Mouse (Mus musculus) heart, embryonic 15.5 days (tissue): Measurements from ENCODE around the gene Slc6a6. TPM values are rescaled to one million over a fixed set of nuclear protein-coding genes. Genes with fewer than 3 reads are reported as not detected.

Experiments used
- ATAC-seq: fragments of 200-750 bp; cut with Nextera tagmentation; replicated peaks from 2 replicates; pipeline ENCODE4 v1.8.0; 2017; ENCODE audit warnings: low read depth, moderate TSS enrichment; ENCODE audit not compliant: insufficient number of reproducible peaks, insufficient read depth, low FRiP score
- H3K27ac ChIP-seq: fragments of 300-500 bp; sonication (generic); 2 replicates; pipeline ENCODE4 v1.5.1; 2015; ENCODE audit warnings: mild to moderate bottlenecking, inconsistent platforms
- H3K27me3 ChIP-seq: fragments of 300-500 bp; sonication (generic); 2 replicates; pipeline ENCODE4 v1.6.1; 2015; ENCODE audit warnings: inconsistent platforms
- H3K36me3 ChIP-seq: fragments of 300-500 bp; sonication (generic); 2 replicates; pipeline ENCODE4 v1.6.1; 2015; ENCODE audit warnings: mild to moderate bottlenecking, inconsistent platforms
- H3K4me1 ChIP-seq: fragments of 300-500 bp; sonication (generic); replicated peaks from 2 replicates; pipeline ENCODE4 v1.6.1; 2015; ENCODE audit warnings: inconsistent platforms
- H3K4me2 ChIP-seq: fragments of 300-500 bp; sonication (generic); 2 replicates; pipeline ENCODE4 v1.6.1; 2015; ENCODE audit warnings: inconsistent platforms, mild to moderate bottlenecking, moderate library complexity
- H3K4me3 ChIP-seq: fragments of 300-500 bp; sonication (generic); 2 replicates; pipeline ENCODE4 v1.5.1; 2015; ENCODE audit warnings: mild to moderate bottlenecking, inconsistent platforms
- H3K9ac ChIP-seq: fragments of 300-500 bp; sonication (generic); 2 replicates; pipeline ENCODE4 v1.6.1; 2015; ENCODE audit warnings: mild to moderate bottlenecking, inconsistent platforms
- H3K9me3 ChIP-seq: fragments of 300-500 bp; sonication (generic); replicated peaks from 2 replicates; pipeline ENCODE4 v1.6.1; 2016; ENCODE audit warnings: inconsistent platforms
- WGBS: fragments of 180-500 bp; shearing (Covaris S2); methylation state at CpG from one replicate; pipeline ENCODE4 v1.1.7; 2015; ENCODE audit warnings: mixed read lengths; 5-methylcytosine and 5-hydroxymethylcytosine counted together
- polyA plus RNA-seq: library from polyadenylated mRNA; unstranded; fragments of >200 nt; fragmentation: Nextera tagmentation; extraction: Ambion mirVana; gene quantifications from 2 replicates; pipeline ENCODE4 v1.2.1, GENCODE M21; 2015

Gene Slc6a6
- polyA plus RNA-seq, result 72.5 and 74.9 TPM in 2 replicates

DNA sequence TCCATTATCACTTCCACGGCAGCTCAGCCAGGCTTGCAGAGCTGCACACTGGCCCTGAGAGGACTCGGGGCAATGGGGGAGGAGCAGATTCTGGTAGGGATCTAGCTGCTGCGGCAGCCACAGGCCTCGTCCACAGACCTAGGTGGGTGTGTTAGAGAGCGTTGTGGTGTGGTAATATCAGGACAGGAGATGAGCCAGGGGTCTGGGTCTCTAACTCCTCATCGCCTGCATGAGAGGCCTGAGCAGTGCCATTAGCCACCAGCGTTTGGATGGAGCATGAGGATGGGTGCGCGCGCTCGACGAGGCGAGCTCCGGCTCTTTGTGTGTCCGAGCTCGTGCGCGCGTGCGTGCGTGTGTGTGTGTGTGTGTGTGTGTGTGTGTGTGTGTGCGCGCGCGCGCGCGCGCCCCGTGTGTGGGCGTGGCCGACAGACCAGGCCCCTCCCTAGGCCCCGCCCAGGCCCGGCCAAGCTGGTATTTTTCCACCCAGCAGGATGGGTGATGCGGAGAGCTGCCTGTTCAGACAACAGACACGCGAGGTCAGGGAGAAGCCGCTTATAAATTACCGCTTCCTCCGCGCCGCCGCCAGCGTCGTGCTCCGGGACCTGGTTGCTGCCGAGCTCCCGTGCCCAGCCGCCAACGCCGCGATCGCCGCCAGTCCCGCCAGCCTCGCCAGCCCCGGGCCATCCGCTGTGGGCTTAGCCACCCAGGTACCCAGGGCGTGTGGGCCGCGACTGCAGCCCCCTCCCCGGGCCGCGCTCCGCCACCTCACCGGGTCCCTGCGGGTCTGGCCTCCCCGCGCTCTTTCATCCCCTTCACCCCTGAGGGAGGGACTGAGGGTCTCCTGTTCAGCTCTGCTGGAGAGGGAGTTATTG, at the start of gene Slc6a6:
TSS of gene Slc6a6 (plus strand) at position 452 of the 872 bp plus-strand sequence.
- peak within 1 kb of the TSS; percentile 93 for H3K4me2 ChIP-seq
- peak within 1 kb of the TSS; percentile 88 for H3K27ac ChIP-seq
- H3K36me3 ChIP-seq, result no peaks in the 10 kb centered on the region
- WGBS, result under 1% methylated on average over 61 of the region's 69 CpGs
- no peaks in the 10 kb centered on the region for H3K9me3 ChIP-seq
- ATAC-seq, result peak; percentile 79
- H3K4me1 ChIP-seq, result peaks cover 53% of the 10 kb centered on the region
- no peaks in the 10 kb centered on the region for H3K27me3 ChIP-seq
- peak within 1 kb of the TSS; percentile 87 for H3K4me3 ChIP-seq
- H3K9ac ChIP-seq, result peak within 1 kb of the TSS; percentile 89

DNA sequence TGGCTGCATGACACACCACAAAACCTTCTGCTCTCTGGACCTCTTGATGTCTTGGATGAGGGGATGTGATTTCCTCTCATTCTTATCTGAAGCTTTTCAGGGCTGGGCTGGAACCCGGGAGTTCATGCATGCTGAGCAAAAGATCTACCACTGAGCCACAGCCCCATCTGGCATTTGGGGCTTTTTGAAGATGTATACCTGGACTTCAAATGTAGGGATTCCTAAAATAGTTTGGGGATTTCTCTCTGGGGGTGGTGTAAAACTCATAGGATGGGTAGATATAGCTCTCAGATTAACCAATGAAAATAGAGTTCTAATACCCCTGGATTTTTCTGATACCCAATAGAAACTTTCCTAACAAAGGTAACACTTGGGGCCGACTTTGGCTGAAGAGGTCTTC, 49.4 kb upstream of the Slc6a6 start:
- WGBS, result 43% methylated on average over 2 of the region's 2 CpGs
- Histone ChIP-seq H3K4me2 (no peak overlapping the region), H3K27ac (no peak overlapping the region), H3K4me3 (no peak overlapping the region), H3K36me3 (no peaks in the 10 kb centered on the region), H3K9me3 (no peaks in the 10 kb centered on the region), H3K27me3 (peaks cover 2% of the 10 kb centered on the region; the same call in 1 of the 2 replicates), H3K4me1 (0 out of 2 replicates have a peak, but pooled peaks cover 5% of the 10 kb centered on the region), H3K9ac (no peak overlapping the region)
- ATAC-seq, result no peak

DNA sequence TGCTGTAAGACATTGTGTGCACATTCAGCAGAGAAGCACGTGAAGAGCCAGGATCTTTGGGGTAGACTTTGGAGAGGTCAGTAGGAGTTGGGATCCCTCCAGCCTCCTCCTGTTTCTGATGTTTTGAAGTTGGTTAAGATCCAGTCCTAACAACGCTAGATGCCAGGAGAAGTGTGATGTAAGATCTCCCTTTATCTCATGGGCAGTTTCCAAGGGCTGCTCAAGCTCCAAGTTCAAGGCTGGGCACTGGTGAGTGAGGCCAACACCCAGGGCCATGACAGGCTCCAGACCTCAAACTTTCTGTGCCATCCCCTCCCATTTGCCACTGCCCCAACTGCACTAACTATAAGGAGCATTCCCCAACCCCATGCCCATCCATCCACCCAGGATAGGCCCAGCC, 49.0 kb upstream of the Slc6a6 start:
- Histone ChIP-seq H3K36me3 (no peaks in the 10 kb centered on the region), H3K4me2 (no peak overlapping the region), H3K9ac (no peak overlapping the region), H3K27me3 (peaks cover 2% of the 10 kb centered on the region; the same call in 1 of the 2 replicates), H3K4me1 (0 out of 2 replicates have a peak, but pooled peaks cover 5% of the 10 kb centered on the region), H3K4me3 (no peak overlapping the region), H3K9me3 (no peaks in the 10 kb centered on the region), H3K27ac (no peak overlapping the region)
- no peak for ATAC-seq
- WGBS, result 65% methylated on average over 2 of the region's 2 CpGs

DNA sequence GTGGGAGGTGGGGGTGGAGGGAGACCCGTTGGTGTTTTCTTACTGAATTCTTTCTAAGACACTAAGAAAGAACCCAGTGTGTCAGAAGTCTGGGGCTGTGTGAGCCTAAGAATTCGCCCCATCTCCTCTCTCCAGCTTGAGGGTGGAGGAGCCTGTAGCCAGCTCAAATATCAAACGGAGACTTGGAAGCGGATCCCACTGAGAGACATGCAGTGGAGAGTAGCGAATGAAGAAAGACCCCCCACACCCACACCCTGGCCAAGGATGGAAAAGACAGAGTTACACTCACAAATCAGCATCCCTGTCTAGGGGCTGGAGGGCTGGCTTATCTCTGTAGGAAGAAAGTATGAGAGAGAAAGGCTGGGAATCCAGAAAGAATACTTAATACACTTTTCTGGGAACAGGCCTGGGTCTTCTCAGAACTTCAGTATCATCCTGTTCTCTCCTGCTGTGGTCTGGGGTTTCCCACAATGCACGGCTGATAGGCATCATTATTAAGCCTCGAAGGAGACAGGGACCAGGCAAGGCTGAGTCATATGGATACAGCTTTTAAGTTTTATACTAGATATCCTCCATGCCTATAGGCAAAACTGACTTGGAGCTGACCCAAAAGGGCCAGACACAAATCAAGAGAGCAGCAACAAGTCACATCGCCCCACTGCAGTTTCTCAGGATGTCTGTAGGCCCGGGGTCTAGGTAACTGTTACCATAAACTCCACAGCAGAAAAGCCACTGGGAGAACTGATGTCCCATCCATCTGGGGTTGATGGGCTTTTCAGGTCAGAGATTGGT, 45.5 kb upstream of the Slc6a6 start:
- WGBS, result 33% methylated on average over 9 of the region's 9 CpGs
- Histone ChIP-seq H3K27ac (no peak overlapping the region), H3K4me2 (no peak overlapping the region), H3K4me3 (no peak overlapping the region), H3K36me3 (no peaks in the 10 kb centered on the region), H3K9ac (no peak overlapping the region), H3K9me3 (no peaks in the 10 kb centered on the region), H3K27me3 (no peaks in the 10 kb centered on the region), H3K4me1 (0 out of 2 replicates have a peak, but pooled peaks cover 5% of the 10 kb centered on the region)
- ATAC-seq, result no peak

DNA sequence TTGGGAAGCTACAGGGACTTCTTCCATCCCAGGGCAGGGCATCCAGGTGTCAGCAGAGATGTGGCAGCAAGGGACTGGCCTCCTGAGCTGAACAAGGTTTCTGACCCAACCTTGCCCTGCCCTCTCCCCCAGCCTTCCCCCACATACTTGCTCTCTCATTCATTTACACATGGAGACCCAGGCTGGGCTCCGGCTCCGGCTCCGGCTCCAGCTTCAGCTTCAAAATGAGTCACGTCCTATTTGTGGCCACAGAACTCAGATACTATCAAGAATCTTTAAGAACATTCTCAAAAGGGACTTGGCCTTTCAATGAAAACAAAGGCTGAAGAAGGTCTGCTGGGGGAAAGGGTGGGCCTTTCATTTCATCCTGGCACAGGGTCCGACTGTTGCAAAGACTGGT, 40.8 kb upstream of the Slc6a6 start:
- no peak overlapping the region for H3K27ac ChIP-seq
- H3K9me3 ChIP-seq, result no peaks in the 10 kb centered on the region
- H3K4me2 ChIP-seq, result no peak overlapping the region
- H3K27me3 ChIP-seq, result peaks cover 5% of the 10 kb centered on the region
- no peak overlapping the region for H3K9ac ChIP-seq
- H3K4me1 ChIP-seq, result peaks cover 12% of the 10 kb centered on the region
- 58% methylated on average over 5 of the region's 5 CpGs for WGBS
- no peak for ATAC-seq
- H3K4me3 ChIP-seq, result no peak overlapping the region
- no peaks in the 10 kb centered on the region for H3K36me3 ChIP-seq

DNA sequence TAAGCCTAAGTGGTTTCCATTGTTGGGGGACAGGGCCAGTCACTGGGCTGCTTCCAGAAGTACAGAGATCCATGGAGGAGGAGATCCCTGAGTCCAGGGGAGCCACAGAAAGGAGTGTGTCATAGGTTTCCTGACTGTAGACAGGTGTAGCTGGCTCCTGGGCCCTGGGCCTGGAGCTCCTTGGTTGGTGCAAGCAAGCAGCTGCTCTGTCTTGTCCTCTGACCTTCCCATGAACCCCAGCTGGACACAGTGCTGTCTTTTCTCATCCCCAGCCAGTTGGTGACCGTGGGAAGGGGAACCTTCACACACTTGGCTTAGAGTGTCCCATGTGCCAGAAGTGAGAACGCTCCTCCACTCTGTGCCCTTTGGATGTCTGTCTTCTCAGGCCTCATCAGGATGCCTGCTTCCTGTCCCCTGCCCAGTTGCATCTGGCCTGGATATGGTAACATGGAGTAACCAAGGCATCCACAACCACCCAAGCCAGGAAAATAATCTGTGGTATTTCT, 40.4 kb upstream of the Slc6a6 start:
- H3K4me1 ChIP-seq, result peaks cover 10% of the 10 kb centered on the region
- no peak overlapping the region for H3K4me3 ChIP-seq
- no peak for ATAC-seq
- no peaks in the 10 kb centered on the region for H3K9me3 ChIP-seq
- no peaks in the 10 kb centered on the region for H3K36me3 ChIP-seq
- WGBS, result 74% methylated on average over 2 of the region's 2 CpGs
- H3K9ac ChIP-seq, result no peak overlapping the region
- H3K27me3 ChIP-seq, result peaks cover 9% of the 10 kb centered on the region
- no peak overlapping the region for H3K4me2 ChIP-seq
- H3K27ac ChIP-seq, result no peak overlapping the region

DNA sequence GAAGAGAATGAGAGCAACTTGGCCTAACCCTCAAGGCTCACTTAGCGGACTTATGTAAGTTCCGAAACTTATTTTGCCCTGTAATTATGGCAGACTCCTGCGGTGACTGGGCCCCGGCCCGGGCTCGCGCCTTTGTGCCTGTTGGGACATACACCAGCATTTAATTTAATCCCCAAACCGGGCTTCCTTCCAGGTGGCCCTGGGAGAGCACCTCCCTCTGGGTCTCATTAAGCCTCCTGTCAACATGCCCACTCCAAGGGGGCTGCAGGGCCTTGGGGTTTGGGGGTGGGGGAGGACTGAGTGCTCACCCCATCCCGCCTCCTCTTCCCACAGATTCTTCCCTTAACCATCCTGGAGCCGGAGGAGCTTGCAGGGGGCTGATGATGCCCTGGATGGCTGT, 37.8 kb upstream of the Slc6a6 start:
- H3K4me3 ChIP-seq, result no peak overlapping the region
- no peaks in the 10 kb centered on the region for H3K9me3 ChIP-seq
- WGBS, result 75% methylated on average over 10 of the region's 10 CpGs
- H3K4me2 ChIP-seq, result no peak overlapping the region
- H3K4me1 ChIP-seq, result peaks cover 10% of the 10 kb centered on the region
- no peak overlapping the region for H3K27ac ChIP-seq
- no peak for ATAC-seq
- peaks cover 17% of the 10 kb centered on the region for H3K27me3 ChIP-seq
- H3K9ac ChIP-seq, result no peak overlapping the region
- H3K36me3 ChIP-seq, result no peaks in the 10 kb centered on the region

DNA sequence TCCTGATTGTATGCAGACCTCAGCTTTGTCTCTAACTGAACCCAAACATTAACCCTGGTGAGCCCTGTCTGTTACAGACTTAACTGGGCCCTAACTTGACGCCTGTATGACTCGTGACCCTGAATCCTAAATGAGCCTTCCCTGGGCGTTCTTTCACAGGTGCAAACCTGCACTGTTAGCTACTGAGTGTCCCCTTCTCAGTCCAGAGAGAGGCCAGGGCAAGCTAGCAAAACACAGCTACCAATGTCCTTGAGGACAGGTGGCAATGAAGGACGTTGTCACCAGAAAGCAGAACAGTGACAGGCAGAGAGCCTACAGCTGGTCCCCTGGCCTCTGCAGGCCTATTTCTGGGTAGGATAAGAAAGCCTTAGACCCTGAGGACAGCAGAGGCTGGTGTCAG, 37.0 kb upstream of the Slc6a6 start:
- peak; percentile 42; the same call in 1 of the 2 replicates for ATAC-seq
- WGBS, result 58% methylated on average over 4 of the region's 4 CpGs
- H3K27ac ChIP-seq, result peak overlapping the region; percentile 40

DNA sequence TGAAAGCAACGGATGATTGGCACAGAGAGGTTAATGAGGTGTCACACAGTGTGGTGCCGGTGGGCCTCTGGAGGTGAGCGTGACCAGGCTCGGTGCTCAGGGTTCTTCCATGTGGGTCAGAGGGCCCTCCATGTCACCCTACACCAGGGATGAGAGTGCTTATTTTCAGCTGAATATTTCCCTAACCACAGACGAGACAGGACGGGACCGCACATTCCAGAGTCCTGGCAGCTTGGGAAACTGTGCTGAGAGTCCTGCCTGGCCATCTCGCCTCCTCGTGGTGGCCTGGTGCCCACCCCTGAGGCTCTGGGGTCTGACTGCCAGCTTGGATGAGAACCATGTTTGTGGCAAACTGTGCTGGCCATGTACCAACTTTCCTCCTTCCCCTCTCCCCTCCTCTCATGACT, 36.5 kb upstream of the Slc6a6 start:
- peaks cover 26% of the 10 kb centered on the region for H3K27me3 ChIP-seq
- no peak for ATAC-seq

More for the DNA sequence above, 37.0 kb upstream of the Slc6a6 start:
- Histone ChIP-seq H3K4me2 (no peak overlapping the region), H3K27me3 (peaks cover 21% of the 10 kb centered on the region), H3K9me3 (no peaks in the 10 kb centered on the region), H3K9ac (no peak overlapping the region), H3K4me1 (peaks cover 10% of the 10 kb centered on the region), H3K4me3 (no peak overlapping the region), H3K36me3 (no peaks in the 10 kb centered on the region)

DNA sequence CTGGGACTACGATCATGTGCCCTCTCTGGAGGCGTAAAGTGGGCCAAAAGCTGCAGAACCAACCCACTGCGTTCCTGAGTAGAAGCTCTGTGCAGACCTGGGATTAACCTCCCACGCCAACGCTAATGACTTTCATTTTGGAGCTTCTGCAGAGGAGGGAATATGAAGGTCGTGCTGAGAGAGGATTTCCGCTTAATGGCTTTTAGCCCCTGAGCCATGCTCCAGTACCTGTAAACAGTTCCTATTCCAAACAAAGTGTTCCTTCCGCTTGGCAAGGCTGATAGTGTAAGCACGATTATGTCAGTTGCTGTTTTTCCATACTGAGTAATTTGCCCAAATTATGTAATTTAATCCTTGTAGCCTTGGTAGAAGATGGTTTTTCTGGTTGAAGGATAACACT, 33.6 kb upstream of the Slc6a6 start:
- ATAC-seq, result no peak

More for the DNA sequence above, 36.5 kb upstream of the Slc6a6 start:
- H3K4me2 ChIP-seq, result no peak overlapping the region
- H3K27ac ChIP-seq, result peak overlapping the region; percentile 40
- no peak overlapping the region for H3K4me3 ChIP-seq
- H3K9me3 ChIP-seq, result no peaks in the 10 kb centered on the region
- H3K36me3 ChIP-seq, result no peaks in the 10 kb centered on the region
- no peak overlapping the region for H3K9ac ChIP-seq
- 49% methylated on average over 9 of the region's 9 CpGs for WGBS
- H3K4me1 ChIP-seq, result peaks cover 10% of the 10 kb centered on the region

DNA sequence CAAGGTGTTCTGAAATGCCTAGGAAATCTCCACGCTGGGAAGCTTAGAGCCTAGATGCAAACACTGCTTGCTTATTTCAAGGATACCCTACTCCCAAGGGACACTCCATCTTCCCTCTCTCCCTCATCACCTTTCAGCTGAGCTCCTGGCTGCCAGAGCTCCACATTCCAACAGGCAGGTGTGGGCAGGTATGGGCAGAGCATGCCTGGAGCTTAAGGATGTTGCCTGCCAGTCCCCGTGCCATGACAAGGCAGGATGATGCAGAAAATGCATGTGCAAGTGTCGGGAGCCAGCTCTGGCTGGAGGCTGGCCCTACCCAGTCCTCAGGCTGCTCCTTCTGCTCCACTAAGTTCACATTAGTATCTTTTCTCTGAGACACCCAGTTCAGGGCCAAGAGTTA, 31.6 kb upstream of the Slc6a6 start:
- Histone ChIP-seq H3K27ac (no peak overlapping the region), H3K9me3 (no peaks in the 10 kb centered on the region), H3K4me2 (no peak overlapping the region), H3K9ac (no peak overlapping the region), H3K4me1 (peaks cover 24% of the 10 kb centered on the region), H3K4me3 (no peak overlapping the region), H3K27me3 (peaks cover 27% of the 10 kb centered on the region), H3K36me3 (no peaks in the 10 kb centered on the region)
- ATAC-seq, result no peak
- 83% methylated on average over 3 of the region's 3 CpGs for WGBS

More for the DNA sequence above, 33.6 kb upstream of the Slc6a6 start:
- Histone ChIP-seq H3K9ac (no peak overlapping the region), H3K4me3 (no peak overlapping the region), H3K27ac (no peak overlapping the region), H3K27me3 (peaks cover 30% of the 10 kb centered on the region), H3K9me3 (no peaks in the 10 kb centered on the region), H3K4me2 (no peak overlapping the region), H3K4me1 (peaks cover 16% of the 10 kb centered on the region), H3K36me3 (no peaks in the 10 kb centered on the region)
- 76% methylated on average over 9 of the region's 9 CpGs for WGBS
